Mouse (Mus musculus) C2C12 (cell line): Measurements from ENCODE around the gene Lxn. TPM values are rescaled to one million over a fixed set of nuclear protein-coding genes. Genes with fewer than 3 reads are reported as not detected.

Experiments used
- H3K27me3 ChIP-seq: one replicate; pipeline ENCODE4 v1.6.1; 2011; ENCODE audit not compliant: control insufficient read depth, insufficient read depth, insufficient read length
- H3K36me3 ChIP-seq: one replicate; pipeline ENCODE4 v1.6.1; 2011; ENCODE audit not compliant: control insufficient read depth, insufficient read depth
- H3K4me3 ChIP-seq: one replicate; pipeline ENCODE4 v1.5.1; 2011; ENCODE audit warnings: mild to moderate bottlenecking, control low read depth; ENCODE audit not compliant: poor library complexity, insufficient read depth, severe bottlenecking
- H3K79me2 ChIP-seq: one replicate; pipeline ENCODE4 v1.6.1; 2011; ENCODE audit not compliant: control insufficient read depth, insufficient read depth
- H3K79me3 ChIP-seq: one replicate; pipeline ENCODE4 v1.6.1; 2011; ENCODE audit warnings: low read depth, control low read depth
- H3ac ChIP-seq: one replicate; pipeline ENCODE3; 2011; ENCODE audit warnings: low read depth; ENCODE audit not compliant: control insufficient read depth, insufficient read length
- CEBPB ChIP-seq: IDR thresholded peaks from one replicate; pipeline ENCODE4 v1.6.1; 2011; ENCODE audit warnings: low read depth, mild to moderate bottlenecking, control low read depth, moderate library complexity
- CTCF ChIP-seq: IDR thresholded peaks from one replicate; pipeline ENCODE4 v1.5.1; 2011; ENCODE audit not compliant: control insufficient read depth, insufficient read depth, insufficient read length
- FOSL1 ChIP-seq: IDR thresholded peaks from one replicate; pipeline ENCODE4 v1.8.0; 2011; ENCODE audit warnings: mild to moderate bottlenecking, low read length; ENCODE audit not compliant: poor library complexity, insufficient read depth, severe bottlenecking
- MAX ChIP-seq: IDR thresholded peaks from one replicate; pipeline ENCODE4 v1.6.1; 2011; ENCODE audit warnings: mild to moderate bottlenecking, control low read depth
- MYOD1 ChIP-seq: IDR thresholded peaks from one replicate; pipeline ENCODE4 v1.6.1; 2011; ENCODE audit warnings: low read depth; ENCODE audit not compliant: control insufficient read depth, insufficient read length
- MYOG ChIP-seq: IDR thresholded peaks from one replicate; pipeline ENCODE4 v1.6.1; 2011; ENCODE audit not compliant: control insufficient read depth, insufficient read length; ENCODE audit errors: extremely low read depth
- USF1 ChIP-seq: IDR thresholded peaks from one replicate; pipeline ENCODE4 v1.6.1; 2011; ENCODE audit warnings: low read depth, mild to moderate bottlenecking, control low read depth, moderate library complexity
- polyA plus RNA-seq: library from polyadenylated mRNA; unstranded; fragments of >200 nt; fragmentation: generic; extraction: Trizol; gene quantifications from one replicate; pipeline ENCODE4 v1.2.1, GENCODE M21; 2012; ENCODE audit warnings: missing spikeins

The Lxn gene
- polyA plus RNA-seq, 1 experiment, result 17.2 TPM

GRCm38 (mm10) chr3:67450601-67451210 is 13.0 kb downstream of the Lxn start:
- Histone ChIP-seq H3K36me3 (peaks cover 80% of the 10 kb centered on the region), H3K27me3 (no peaks in the 10 kb centered on the region), H3K4me3 (no peak overlapping the region), H3K79me2 (no peaks in the 10 kb centered on the region), H3ac (no peak overlapping the region), H3K79me3 (no peaks in the 10 kb centered on the region)
- TF ChIP-seq CTCF (no peak), FOSL1 (no peak), MYOD1 (no peak), MYOG (no peak), MAX (no peak), USF1 (no peak), CEBPB (no peak)

GRCm38 (mm10) chr3:67449660-67450059 is 14.1 kb downstream of the Lxn start:
- Histone ChIP-seq H3K4me3 (no peak overlapping the region), H3K36me3 (peaks cover 80% of the 10 kb centered on the region), H3K27me3 (no peaks in the 10 kb centered on the region), H3K79me2 (no peaks in the 10 kb centered on the region), H3K79me3 (no peaks in the 10 kb centered on the region), H3ac (no peak overlapping the region)
- TF ChIP-seq MAX, result no peak
- TF ChIP-seq CTCF, result no peak
- no peak for TF ChIP-seq CEBPB
- no peak for TF ChIP-seq USF1
- no peak for TF ChIP-seq FOSL1
- TF ChIP-seq MYOD1, result no peak
- no peak for TF ChIP-seq MYOG

DNA sequence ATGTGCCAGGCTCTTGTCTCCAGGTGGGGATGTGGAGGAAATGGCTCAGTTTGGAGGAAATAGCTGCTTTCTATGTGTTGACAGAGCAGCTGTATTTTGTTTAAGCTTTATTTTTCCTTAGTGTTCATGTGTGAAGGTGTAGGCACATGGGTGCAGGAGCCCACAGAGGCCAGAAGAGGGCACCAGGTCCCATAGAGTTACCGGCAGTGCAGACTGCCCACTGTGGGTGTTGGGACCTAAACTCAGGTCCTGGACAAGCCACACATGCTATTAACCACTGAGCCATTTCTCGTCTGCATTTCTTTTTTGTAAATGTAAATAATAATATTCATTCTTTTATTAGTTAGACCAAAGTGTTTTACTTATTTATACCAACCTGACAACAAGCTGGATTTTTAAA is 16.6 kb downstream of the Lxn start:
- H3ac ChIP-seq, result no peak overlapping the region
- H3K36me3 ChIP-seq, result peaks cover 84% of the 10 kb centered on the region
- H3K79me2 ChIP-seq, result no peaks in the 10 kb centered on the region
- TF ChIP-seq MYOD1 (no peak), CTCF (no peak), USF1 (no peak), CEBPB (no peak), MYOG (no peak), MAX (no peak), FOSL1 (no peak)
- no peak overlapping the region for H3K4me3 ChIP-seq
- no peaks in the 10 kb centered on the region for H3K27me3 ChIP-seq
- no peaks in the 10 kb centered on the region for H3K79me3 ChIP-seq

DNA sequence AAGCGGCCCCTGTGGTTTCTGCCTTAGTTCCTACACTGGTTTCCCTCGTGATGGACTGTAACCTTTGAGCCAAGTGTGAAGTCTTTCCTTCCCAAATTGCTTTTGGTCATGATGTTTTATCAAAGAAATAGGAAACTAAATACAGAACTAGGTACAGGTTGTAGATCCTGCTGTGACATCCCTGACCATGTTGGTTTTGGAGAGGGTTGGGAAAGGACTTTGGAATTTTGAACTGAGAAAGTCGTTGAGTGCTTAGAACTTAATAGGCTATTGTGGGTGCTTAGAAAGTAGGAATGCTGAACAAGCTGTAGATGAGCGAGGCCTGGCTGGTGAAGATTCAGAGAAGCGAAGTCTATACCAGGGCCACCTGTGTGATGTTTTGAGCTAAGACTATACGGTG is 29.7 kb downstream of the Lxn start:
- no peak overlapping the region for H3K4me3 ChIP-seq
- H3K79me2 ChIP-seq, result peaks cover 23% of the 10 kb centered on the region
- H3K79me3 ChIP-seq, result peaks cover 19% of the 10 kb centered on the region
- TF ChIP-seq MYOG, result no peak
- no peak for TF ChIP-seq CEBPB
- no peak for TF ChIP-seq FOSL1
- no peak for TF ChIP-seq CTCF
- TF ChIP-seq MYOD1, result no peak
- TF ChIP-seq MAX, result no peak
- no peak for TF ChIP-seq USF1
- peaks cover 65% of the 10 kb centered on the region for H3K36me3 ChIP-seq
- no peak overlapping the region for H3ac ChIP-seq
- no peaks in the 10 kb centered on the region for H3K27me3 ChIP-seq

- TF ChIP-seq MYOD1 (no peak), MYOG (no peak), USF1 (peak; percentile 4), CTCF (peak; percentile 90), CEBPB (no peak), MAX (peak; percentile 80)
- H3K79me2 ChIP-seq, result peaks cover 23% of the 10 kb centered on the region
- peaks cover 33% of the 10 kb centered on the region for H3K36me3 ChIP-seq
- peak within 1 kb of the TSS; percentile 66 for H3ac ChIP-seq
- no peaks in the 10 kb centered on the region for H3K27me3 ChIP-seq
- H3K79me3 ChIP-seq, result peaks cover 19% of the 10 kb centered on the region
- H3K4me3 ChIP-seq, result peak within 1 kb of the TSS; percentile 97
Measured at GRCm38 (mm10) chr3:67429999-67430380, 33.7 kb downstream of the Lxn start, which contains the start of gene Gfm1. Gfm1 (plus strand) TSS chr3:67430096.

DNA sequence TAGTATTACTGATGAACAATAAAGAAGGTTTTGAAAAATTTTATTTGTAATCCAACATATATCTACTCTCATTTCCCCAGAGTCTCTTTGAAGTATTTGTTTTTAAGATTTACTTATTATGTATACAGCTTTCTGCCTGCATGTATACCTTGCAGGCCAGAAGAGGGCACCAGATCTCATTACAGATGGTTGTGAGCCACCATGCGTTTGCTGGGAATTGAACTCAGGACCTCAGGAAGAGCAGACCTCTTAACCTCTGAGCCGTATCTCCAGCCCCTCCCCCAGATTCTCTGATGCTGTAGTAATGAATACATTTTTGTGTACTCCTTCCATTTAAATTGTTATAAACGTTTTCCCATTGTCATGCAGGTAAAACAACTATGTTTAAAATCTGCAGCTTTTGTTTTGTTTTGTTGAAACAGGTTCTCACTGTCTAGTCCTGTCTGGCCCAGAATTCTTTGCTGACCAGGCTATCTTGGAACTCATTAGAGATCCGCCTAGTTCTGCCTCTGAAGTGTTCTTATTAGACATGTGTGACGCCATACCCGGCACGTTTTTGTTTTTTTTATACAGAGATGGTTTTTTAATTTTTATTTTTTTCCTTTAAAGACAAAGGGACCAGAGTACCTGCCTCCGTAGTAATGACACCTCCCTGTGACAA is 34.3 kb downstream of the Lxn start:
- no peak overlapping the region for H3ac ChIP-seq
- H3K4me3 ChIP-seq, result peak overlapping the region; percentile 97

More for the DNA sequence above, 34.3 kb downstream of the Lxn start:
- TF ChIP-seq FOSL1, result no peak
- TF ChIP-seq MYOD1, result no peak
- TF ChIP-seq MAX, result no peak
- no peak for TF ChIP-seq USF1
- TF ChIP-seq CTCF, result no peak
- no peak for TF ChIP-seq MYOG
- TF ChIP-seq CEBPB, result no peak
- no peaks in the 10 kb centered on the region for H3K27me3 ChIP-seq
- H3K79me2 ChIP-seq, result peaks cover 23% of the 10 kb centered on the region
- H3K79me3 ChIP-seq, result peaks cover 19% of the 10 kb centered on the region
- peaks cover 31% of the 10 kb centered on the region for H3K36me3 ChIP-seq
